Mouse (Mus musculus) inflammation-experienced regulatory T-cells, adult 16 weeks (primary cell): ENCODE results near the gene Naa40. TPM values are rescaled to one million over a fixed set of nuclear protein-coding genes. Genes with fewer than 3 reads are reported as not detected.

Experiments used
- polyA plus RNA-seq: library from polyadenylated mRNA; unstranded; fragments of 100-300 nt; shearing (Covaris generic); gene quantifications from one replicate; pipeline ENCODE4 v1.2.1, GENCODE M21; 2017

Gene Naa40
- polyA plus RNA-seq = 56.7 TPM

GRCm38 (mm10) chr19:7240782-7241690, at the start of gene Naa40:
Gene Naa40 (minus strand): TSS chr19:7241183.

GRCm38 (mm10) chr19:7267091-7267741, 26.2 kb upstream of the Naa40 start, which contains the start of gene Rcor2:
Gene Rcor2 (plus strand): TSS chr19:7267325.

DNA sequence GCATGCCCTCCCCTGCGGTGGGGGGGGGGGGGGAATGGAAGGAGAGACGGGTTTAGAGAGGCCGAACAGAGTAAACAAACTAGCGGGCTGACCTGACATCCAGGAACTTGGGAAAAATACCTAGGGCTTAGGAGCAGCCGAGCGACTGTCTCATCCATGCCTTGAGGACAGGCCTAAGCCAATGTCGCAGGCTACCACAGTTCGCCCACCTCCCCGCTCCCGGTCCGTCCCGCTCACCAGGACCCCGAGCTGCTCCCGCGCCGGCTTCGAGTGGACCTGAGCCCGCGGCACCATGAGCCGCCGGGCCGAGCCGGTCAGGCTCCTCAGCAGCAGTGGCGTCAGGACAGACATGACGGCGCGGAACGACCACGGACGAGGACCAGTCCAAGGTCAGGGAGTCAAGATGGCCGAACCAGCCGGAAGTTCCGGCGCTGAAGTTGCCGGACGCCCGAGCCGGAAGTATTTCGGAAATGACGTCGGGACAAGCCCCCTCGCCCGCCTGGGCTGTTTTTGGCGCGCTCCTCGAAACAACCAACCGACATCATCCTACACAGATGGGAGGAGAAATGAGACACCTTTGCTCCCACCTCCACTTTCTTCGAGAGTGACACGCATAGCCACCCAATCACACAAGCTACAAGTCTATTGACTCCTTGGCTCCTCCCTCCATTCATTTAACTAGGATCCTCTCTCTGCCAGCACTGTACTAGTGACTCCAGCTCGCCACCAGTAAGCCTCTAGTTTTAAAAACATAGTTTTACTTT, 23.6 kb downstream of the Naa40 start, which contains the start of gene Cox8a:
TSS of gene Cox8a (minus strand) at position 455 of the 764 bp plus-strand sequence.

DNA sequence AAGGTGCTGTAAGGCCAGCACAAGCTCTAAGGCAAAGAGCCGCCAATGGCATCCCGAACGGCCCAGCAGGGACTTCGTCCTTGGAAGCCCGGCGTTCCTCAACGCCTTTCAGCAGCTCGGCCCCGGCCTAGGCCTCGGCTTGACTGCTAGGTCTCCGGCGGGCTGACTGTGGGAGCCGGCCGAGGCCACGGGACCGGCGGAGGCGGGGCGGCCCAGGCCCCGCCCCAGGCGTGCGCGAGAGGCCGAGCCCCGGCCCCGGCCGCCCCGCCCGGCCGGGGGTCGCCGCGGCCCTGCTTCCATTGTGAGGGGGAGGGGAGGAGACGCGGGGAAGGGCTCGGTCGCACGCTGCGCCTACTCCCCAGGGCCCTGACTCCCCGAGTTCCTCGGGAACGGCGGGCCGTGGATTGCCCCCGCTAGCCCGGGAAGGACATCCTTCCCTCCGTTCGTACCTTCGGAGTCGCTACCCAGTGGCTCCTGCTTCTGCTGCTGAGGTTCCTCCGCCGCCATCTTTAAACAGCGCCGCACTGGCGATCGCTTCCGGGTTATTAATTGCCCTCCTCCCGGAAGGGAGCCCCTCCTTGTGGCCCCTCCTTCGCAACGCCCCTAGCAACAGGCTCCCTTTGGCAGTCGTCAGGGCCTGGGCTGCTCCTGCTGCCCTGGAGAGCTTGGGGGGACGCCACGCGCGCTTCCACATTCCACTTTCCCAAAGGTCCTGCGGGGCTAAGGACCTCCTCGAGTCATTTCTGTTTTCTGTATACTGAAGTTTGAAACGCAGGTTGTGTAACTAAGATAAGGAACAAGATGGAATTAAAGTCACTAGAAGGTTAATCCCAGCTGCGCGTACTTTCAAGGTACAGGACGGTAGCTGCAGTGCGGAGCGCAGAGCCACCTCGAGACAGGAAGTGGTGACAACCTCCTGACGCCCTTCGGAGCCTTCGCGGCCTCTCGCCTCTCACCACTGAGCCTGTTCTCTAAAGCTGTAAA, 34.9 kb downstream of the Naa40 start, which contains the start of gene Otub1:
TSS of gene Otub1 (minus strand) at position 564 of the 984 bp plus-strand sequence.

Other genes starting within 250 kb of the Naa40 start
- gene Dnajc4, start 248.6 kb downstream of the Naa40 start, polyA plus RNA-seq = 54.6 TPM
- gene Nudt22, start 245.1 kb downstream of the Naa40 start, polyA plus RNA-seq = 39.3 TPM
- gene Trpt1, start 245.1 kb downstream of the Naa40 start, polyA plus RNA-seq = 8.9 TPM
- 472 TPM for gene Fermt3, start 221.7 kb downstream of the Naa40 start, polyA plus RNA-seq
- gene Stip1, start 201.2 kb downstream of the Naa40 start, polyA plus RNA-seq = 205 TPM
- gene Macrod1, start 184.4 kb downstream of the Naa40 start, polyA plus RNA-seq = 3.3 TPM
- not detected for gene Flrt1, start 135.5 kb downstream of the Naa40 start, polyA plus RNA-seq
- 80.2 TPM for gene Otub1, start 34.9 kb downstream of the Naa40 start, polyA plus RNA-seq
- 485 TPM for gene Cox8a, start 23.6 kb downstream of the Naa40 start, polyA plus RNA-seq
- 0.43 TPM for gene Rcor2, start 26.1 kb upstream of the Naa40 start, polyA plus RNA-seq
- 97.8 TPM for gene Mark2, start 100.7 kb upstream of the Naa40 start, polyA plus RNA-seq
- gene Spindoc, start 141.8 kb upstream of the Naa40 start, polyA plus RNA-seq = 7.8 TPM
- 0.07 TPM for gene 2700081O15Rik, start 176.4 kb upstream of the Naa40 start, polyA plus RNA-seq
- gene Rtn3, start 242.1 kb upstream of the Naa40 start, polyA plus RNA-seq = 113 TPM